Mouse (Mus musculus) limb, embryonic 15.5 days (tissue): Measurements from ENCODE around the gene Rps24. TPM values are rescaled to one million over a fixed set of nuclear protein-coding genes. Genes with fewer than 3 reads are reported as not detected.

Experiments used
- ATAC-seq: fragments of 200-750 bp; cut with Nextera tagmentation; 2 replicates; pipeline ENCODE4 v1.8.0; 2017; ENCODE audit warnings: low read depth, moderate TSS enrichment; ENCODE audit not compliant: insufficient number of reproducible peaks, low FRiP score, low TSS enrichment
- H3K27ac ChIP-seq: fragments of 300-500 bp; sonication (generic); 2 replicates; pipeline ENCODE4 v1.5.1; 2015; ENCODE audit warnings: moderate library complexity, mild to moderate bottlenecking, inconsistent platforms
- H3K27me3 ChIP-seq: fragments of 300-500 bp; sonication (generic); 2 replicates; pipeline ENCODE4 v1.6.1; 2015; ENCODE audit warnings: inconsistent platforms
- H3K36me3 ChIP-seq: fragments of 300-500 bp; sonication (generic); 2 replicates; pipeline ENCODE4 v1.6.1; 2015; ENCODE audit warnings: inconsistent platforms
- H3K4me1 ChIP-seq: fragments of 300-500 bp; sonication (generic); 2 replicates; pipeline ENCODE4 v1.6.1; 2015; ENCODE audit warnings: inconsistent platforms
- H3K4me2 ChIP-seq: fragments of 300-500 bp; sonication (generic); 2 replicates; pipeline ENCODE4 v1.6.1; 2015; ENCODE audit warnings: mild to moderate bottlenecking, inconsistent platforms
- H3K4me3 ChIP-seq: fragments of 300-500 bp; sonication (generic); 2 replicates; pipeline ENCODE4 v1.5.1; 2015; ENCODE audit warnings: mild to moderate bottlenecking, inconsistent platforms
- H3K9ac ChIP-seq: fragments of 300-500 bp; sonication (generic); 2 replicates; pipeline ENCODE4 v1.6.1; 2015; ENCODE audit warnings: inconsistent platforms
- H3K9me3 ChIP-seq: fragments of 300-500 bp; sonication (generic); 2 replicates; pipeline ENCODE4 v1.6.1; 2016; ENCODE audit warnings: inconsistent platforms
- WGBS: fragments of 180-500 bp; shearing (Covaris S2); methylation state at CpG from one replicate; pipeline ENCODE4 v1.1.7; 2015; 5-methylcytosine and 5-hydroxymethylcytosine counted together
- polyA plus RNA-seq: library from polyadenylated mRNA; unstranded; fragments of >200 nt; fragmentation: Nextera tagmentation; extraction: Ambion mirVana; gene quantifications from 2 replicates; pipeline ENCODE4 v1.2.1, GENCODE M21; 2015

Rps24 gene
- polyA plus RNA-seq, 1 experiment from 2014 or later = 866 TPM

- H3K9me3 ChIP-seq = no peaks in the 10 kb centered on the region
- no peaks in the 10 kb centered on the region for H3K27me3 ChIP-seq
- no peak overlapping the region for H3K27ac ChIP-seq
- no peaks in the 10 kb centered on the region for H3K36me3 ChIP-seq
- H3K4me1 ChIP-seq = 0 out of 2 replicates have a peak, but pooled peaks cover 3% of the 10 kb centered on the region
- no peak overlapping the region for H3K4me3 ChIP-seq
- H3K4me2 ChIP-seq = no peak overlapping the region
- H3K9ac ChIP-seq = no peak overlapping the region
- WGBS = 68% methylated on average over 8 of the region's 8 CpGs
- no peak for ATAC-seq
These were observed 34.7 kb downstream of the Rps24 start for GRCm38 (mm10) chr14:24521597-24521996.

GRCm38 (mm10) chr14:24525137-24525536, 38.2 kb downstream of the Rps24 start:
- no peak overlapping the region for H3K4me3 ChIP-seq
- no peaks in the 10 kb centered on the region for H3K27me3 ChIP-seq
- no peak overlapping the region for H3K4me2 ChIP-seq
- no peaks in the 10 kb centered on the region for H3K36me3 ChIP-seq
- H3K27ac ChIP-seq = no peak overlapping the region
- no peak for ATAC-seq
- 65% methylated on average over 3 of the region's 3 CpGs for WGBS
- no peak overlapping the region for H3K9ac ChIP-seq
- peaks cover 11% of the 10 kb centered on the region for H3K4me1 ChIP-seq
- H3K9me3 ChIP-seq = no peaks in the 10 kb centered on the region

- Histone ChIP-seq H3K9me3 (no peaks in the 10 kb centered on the region), H3K27me3 (no peaks in the 10 kb centered on the region), H3K4me3 (no peak overlapping the region), H3K27ac (no peak overlapping the region), H3K9ac (no peak overlapping the region), H3K4me1 (peaks cover 18% of the 10 kb centered on the region), H3K36me3 (no peaks in the 10 kb centered on the region), H3K4me2 (no peak overlapping the region)
- no peak for ATAC-seq
- 55% methylated on average over 10 of the region's 10 CpGs for WGBS
These were observed 38.9 kb downstream of the Rps24 start for GRCm38 (mm10) chr14:24525677-24526415.

- ATAC-seq = no peak
- no peaks in the 10 kb centered on the region for H3K27me3 ChIP-seq
- no peak overlapping the region for H3K9ac ChIP-seq
- H3K4me2 ChIP-seq = no peak overlapping the region
- no peak overlapping the region for H3K27ac ChIP-seq
- H3K4me3 ChIP-seq = no peak overlapping the region
- peaks cover 20% of the 10 kb centered on the region for H3K4me1 ChIP-seq
- no peaks in the 10 kb centered on the region for H3K36me3 ChIP-seq
- 64% methylated on average over 10 of the region's 10 CpGs for WGBS
- H3K9me3 ChIP-seq = no peaks in the 10 kb centered on the region
These were observed 39.5 kb downstream of the Rps24 start for GRCm38 (mm10) chr14:24526440-24526839.

GRCm38 (mm10) chr14:24530228-24530627, 43.3 kb downstream of the Rps24 start:
- peak overlapping the region; percentile 19 for H3K4me2 ChIP-seq
- WGBS = 2% methylated on average over 6 of the region's 6 CpGs
- H3K4me3 ChIP-seq = no peak overlapping the region

GRCm38 (mm10) chr14:24534865-24535545, 48.1 kb downstream of the Rps24 start:
- Histone ChIP-seq H3K4me1 (peaks cover 16% of the 10 kb centered on the region), H3K9ac (no peak overlapping the region), H3K27ac (no peak overlapping the region), H3K9me3 (no peaks in the 10 kb centered on the region), H3K4me2 (no peak overlapping the region), H3K27me3 (no peaks in the 10 kb centered on the region), H3K4me3 (no peak overlapping the region), H3K36me3 (no peaks in the 10 kb centered on the region)
- 83% methylated on average over 9 of the region's 9 CpGs for WGBS
- no peak for ATAC-seq

More at GRCm38 (mm10) chr14:24530228-24530627, 43.3 kb downstream of the Rps24 start:
- no peaks in the 10 kb centered on the region for H3K27me3 ChIP-seq
- peak; percentile 80 for ATAC-seq
- H3K27ac ChIP-seq = peak overlapping the region; percentile 12; the same call in 1 of the 2 replicates
- no peaks in the 10 kb centered on the region for H3K9me3 ChIP-seq
- H3K4me1 ChIP-seq = peaks cover 26% of the 10 kb centered on the region
- H3K36me3 ChIP-seq = no peaks in the 10 kb centered on the region
- H3K9ac ChIP-seq = no peak overlapping the region

- Histone ChIP-seq H3K27me3 (no peaks in the 10 kb centered on the region), H3K27ac (peak overlapping the region; percentile 3; the same call in 1 of the 2 replicates), H3K36me3 (no peaks in the 10 kb centered on the region), H3K9me3 (no peaks in the 10 kb centered on the region), H3K9ac (no peak overlapping the region), H3K4me2 (no peak overlapping the region), H3K4me1 (no peaks in the 10 kb centered on the region), H3K4me3 (no peak overlapping the region)
- ATAC-seq = no peak
- WGBS = 43% methylated on average over 4 of the region's 4 CpGs
These were observed 56.0 kb downstream of the Rps24 start for GRCm38 (mm10) chr14:24542901-24543300.

GRCm38 (mm10) chr14:24544057-24544456, 57.1 kb downstream of the Rps24 start:
- no peaks in the 10 kb centered on the region for H3K4me1 ChIP-seq
- H3K4me2 ChIP-seq = no peak overlapping the region
- H3K4me3 ChIP-seq = no peak overlapping the region
- no peaks in the 10 kb centered on the region for H3K36me3 ChIP-seq
- ATAC-seq = no peak
- no peaks in the 10 kb centered on the region for H3K27me3 ChIP-seq
- no peak overlapping the region for H3K9ac ChIP-seq
- 39% methylated on average over 2 of the region's 2 CpGs for WGBS
- no peak overlapping the region for H3K27ac ChIP-seq
- H3K9me3 ChIP-seq = no peaks in the 10 kb centered on the region

Other genes with a start within 250 kb of the Rps24 start
- 15.1 and 19.1 TPM in 2 replicates for gene Dlg5, start 241.2 kb upstream of the Rps24 start, polyA plus RNA-seq
- not detected in 2 replicates for gene E330034G19Rik, start 193.9 kb upstream of the Rps24 start, polyA plus RNA-seq
- 17.0 and 19.4 TPM in 2 replicates for gene Polr3a, start 67 bp upstream of the Rps24 start, polyA plus RNA-seq